Mouse (Mus musculus) midbrain, embryonic 14.5 days (tissue): ENCODE data around the gene Spaca6. TPM values are rescaled to one million over a fixed set of nuclear protein-coding genes. Genes with fewer than 3 reads are reported as not detected.

Source experiments
- ATAC-seq: fragments of 200-750 bp; cut with Nextera tagmentation; 2 replicates; pipeline ENCODE4 v1.8.0; 2017; ENCODE audit warnings: moderate number of reproducible peaks, moderate library complexity; ENCODE audit not compliant: low FRiP score, low TSS enrichment
- DNase-seq: peaks from one replicate; pipeline ENCODE4 v3.0.0-alpha.2; 2015
- H3K27ac ChIP-seq: fragments of 300-500 bp; sonication (generic); replicated peaks from 2 replicates; pipeline ENCODE4 v1.5.1; 2014; ENCODE audit warnings: mild to moderate bottlenecking, low read depth, low read length, moderate library complexity
- H3K27me3 ChIP-seq: fragments of 300-500 bp; sonication (generic); 2 replicates; pipeline ENCODE4 v1.6.1; 2014; ENCODE audit warnings: low read length, control low read depth, mixed read lengths; ENCODE audit not compliant: control insufficient read depth, insufficient read depth
- H3K36me3 ChIP-seq: fragments of 300-500 bp; sonication (generic); 2 replicates; pipeline ENCODE4 v1.6.1; 2014; ENCODE audit warnings: low read length, control low read depth; ENCODE audit not compliant: control insufficient read depth, insufficient read depth
- H3K4me1 ChIP-seq: fragments of 300-500 bp; sonication (generic); 2 replicates; pipeline ENCODE4 v1.6.1; 2014; ENCODE audit warnings: mild to moderate bottlenecking, antibody characterized with exemption, low read length, control low read depth; ENCODE audit not compliant: control insufficient read depth, insufficient read depth
- H3K4me2 ChIP-seq: fragments of 300-500 bp; sonication (generic); 2 replicates; pipeline ENCODE4 v1.6.1; 2014; ENCODE audit warnings: mild to moderate bottlenecking, low read length, moderate library complexity
- H3K4me3 ChIP-seq: fragments of 300-500 bp; sonication (generic); replicated peaks from 2 replicates; pipeline ENCODE4 v1.5.1; 2014; ENCODE audit warnings: low read depth, low read length
- H3K9ac ChIP-seq: fragments of 300-500 bp; sonication (generic); replicated peaks from 2 replicates; pipeline ENCODE4 v1.6.1; 2014; ENCODE audit warnings: mild to moderate bottlenecking, low read length, moderate library complexity
- H3K9me3 ChIP-seq: fragments of 300-500 bp; sonication (generic); 2 replicates; pipeline ENCODE4 v1.6.1; 2016; ENCODE audit warnings: low read length, control low read depth, mixed read lengths; ENCODE audit not compliant: control insufficient read depth
- WGBS: fragments of 180-500 bp; shearing (Covaris S2); extraction: QIAGEN DNeasy Blood & Tissue Kit; methylation state at CpG from one replicate; pipeline ENCODE4 v1.1.7; 2014; 5-methylcytosine and 5-hydroxymethylcytosine counted together
- polyA plus RNA-seq: library from polyadenylated mRNA; unstranded; fragments of >200 nt; fragmentation: Nextera tagmentation; extraction: Ambion mirVana; gene quantifications from 2 replicates; pipeline ENCODE4 v1.2.1, GENCODE M21; 2014

Spaca6 gene
- polyA plus RNA-seq, 1 experiment from 2014 or later = 18.5 TPM

GRCm38 (mm10) chr17:17856612-17857011 lies 29.7 kb downstream of the Spaca6 start:
- DNase-seq = no peak
- Histone ChIP-seq H3K27me3 (no peaks in the 10 kb centered on the region), H3K36me3 (no peaks in the 10 kb centered on the region), H3K4me3 (no peak overlapping the region), H3K27ac (no peak overlapping the region), H3K9me3 (no peaks in the 10 kb centered on the region), H3K4me1 (no peaks in the 10 kb centered on the region), H3K4me2 (no peak overlapping the region), H3K9ac (no peak overlapping the region)
- no peak for ATAC-seq
- WGBS = 86% methylated on average over 1 of the region's 1 CpGs

- H3K4me1 ChIP-seq = no peaks in the 10 kb centered on the region
- WGBS = 100% methylated on average over 1 of the region's 1 CpGs
- ATAC-seq = no peak
- no peaks in the 10 kb centered on the region for H3K27me3 ChIP-seq
- no peak for DNase-seq
- H3K4me2 ChIP-seq = no peak overlapping the region
- no peaks in the 10 kb centered on the region for H3K9me3 ChIP-seq
- no peak overlapping the region for H3K4me3 ChIP-seq
- H3K27ac ChIP-seq = no peak overlapping the region
- no peaks in the 10 kb centered on the region for H3K36me3 ChIP-seq
- H3K9ac ChIP-seq = no peak overlapping the region
Measured at GRCm38 (mm10) chr17:17857446-17857845, 30.5 kb downstream of the Spaca6 start.

- Histone ChIP-seq H3K27ac (no peak overlapping the region), H3K9ac (no peak overlapping the region), H3K4me2 (no peak overlapping the region), H3K4me3 (no peak overlapping the region), H3K9me3 (no peaks in the 10 kb centered on the region), H3K4me1 (no peaks in the 10 kb centered on the region), H3K27me3 (no peaks in the 10 kb centered on the region), H3K36me3 (no peaks in the 10 kb centered on the region)
- DNase-seq = no peak
- no peak for ATAC-seq
- WGBS = 88% methylated on average over 3 of the region's 3 CpGs
Measured at GRCm38 (mm10) chr17:17860110-17860509, 33.2 kb downstream of the Spaca6 start.

- no peaks in the 10 kb centered on the region for H3K9me3 ChIP-seq
- no peak for DNase-seq
- H3K4me2 ChIP-seq = no peak overlapping the region
- 76% methylated on average over 1 of the region's 1 CpGs for WGBS
- H3K4me1 ChIP-seq = no peaks in the 10 kb centered on the region
- no peak for ATAC-seq
- H3K9ac ChIP-seq = no peak overlapping the region
- no peaks in the 10 kb centered on the region for H3K27me3 ChIP-seq
- no peak overlapping the region for H3K27ac ChIP-seq
- no peaks in the 10 kb centered on the region for H3K36me3 ChIP-seq
- no peak overlapping the region for H3K4me3 ChIP-seq
Measured at GRCm38 (mm10) chr17:17862360-17862759, 35.4 kb downstream of the Spaca6 start.

GRCm38 (mm10) chr17:17865168-17865567 lies 38.2 kb downstream of the Spaca6 start:
- Histone ChIP-seq H3K27ac (no peak overlapping the region), H3K36me3 (no peaks in the 10 kb centered on the region), H3K4me2 (no peak overlapping the region), H3K27me3 (no peaks in the 10 kb centered on the region), H3K4me3 (no peak overlapping the region), H3K9me3 (no peaks in the 10 kb centered on the region), H3K9ac (no peak overlapping the region), H3K4me1 (no peaks in the 10 kb centered on the region)
- ATAC-seq (no peak), DNase-seq (no peak)
- 45% methylated on average over 2 of the region's 2 CpGs for WGBS

- DNase-seq (no peak), ATAC-seq (no peak)
- no peak overlapping the region for H3K4me3 ChIP-seq
- H3K4me1 ChIP-seq = no peaks in the 10 kb centered on the region
- H3K9me3 ChIP-seq = no peaks in the 10 kb centered on the region
- no peak overlapping the region for H3K9ac ChIP-seq
- 90% methylated on average over 11 of the region's 11 CpGs for WGBS
- no peak overlapping the region for H3K27ac ChIP-seq
- no peaks in the 10 kb centered on the region for H3K36me3 ChIP-seq
- no peak overlapping the region for H3K4me2 ChIP-seq
- no peaks in the 10 kb centered on the region for H3K27me3 ChIP-seq
Measured at GRCm38 (mm10) chr17:17866801-17867469, 40.0 kb downstream of the Spaca6 start.

GRCm38 (mm10) chr17:17870892-17871550 lies 44.1 kb downstream of the Spaca6 start:
- 86% methylated on average over 2 of the region's 2 CpGs for WGBS

DNA sequence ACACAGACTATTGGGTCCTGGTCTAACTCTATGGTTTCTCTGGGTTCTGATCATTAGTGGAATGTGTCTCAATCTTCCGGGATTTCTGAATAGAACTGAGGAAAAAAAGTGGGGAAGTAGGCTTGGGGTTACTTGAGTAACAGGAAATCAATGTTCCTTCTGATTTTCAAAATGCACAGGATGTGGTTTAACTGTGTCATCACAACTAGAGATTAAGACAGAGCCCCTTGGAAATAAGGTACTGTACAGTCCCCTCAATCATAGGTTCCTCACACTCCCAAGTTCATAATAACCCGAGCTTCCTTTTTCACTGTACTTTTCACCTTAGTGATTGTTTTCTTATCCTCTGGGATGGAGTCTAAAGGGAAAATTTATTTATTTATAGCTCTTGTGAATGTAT lies 44.7 kb downstream of the Spaca6 start:
- Histone ChIP-seq H3K9me3 (no peaks in the 10 kb centered on the region; the same call in 1 of the 2 replicates), H3K4me1 (no peaks in the 10 kb centered on the region), H3K4me2 (no peak overlapping the region), H3K27ac (no peak overlapping the region), H3K9ac (no peak overlapping the region), H3K4me3 (no peak overlapping the region), H3K27me3 (no peaks in the 10 kb centered on the region), H3K36me3 (no peaks in the 10 kb centered on the region)
- ATAC-seq (no peak), DNase-seq (no peak)
- WGBS = 89% methylated on average over 2 of the region's 2 CpGs

More at GRCm38 (mm10) chr17:17870892-17871550, 44.1 kb downstream of the Spaca6 start:
- no peak for DNase-seq
- Histone ChIP-seq H3K36me3 (no peaks in the 10 kb centered on the region), H3K9ac (no peak overlapping the region), H3K27ac (no peak overlapping the region), H3K27me3 (no peaks in the 10 kb centered on the region), H3K4me1 (no peaks in the 10 kb centered on the region), H3K4me2 (no peak overlapping the region), H3K4me3 (no peak overlapping the region), H3K9me3 (no peaks in the 10 kb centered on the region; the same call in 1 of the 2 replicates)
- ATAC-seq = no peak

GRCm38 (mm10) chr17:17879347-17879746 lies 52.4 kb downstream of the Spaca6 start:
- 89% methylated on average over 1 of the region's 1 CpGs for WGBS
- no peak for DNase-seq

More at GRCm38 (mm10) chr17:17879347-17879746, 52.4 kb downstream of the Spaca6 start:
- no peak overlapping the region for H3K27ac ChIP-seq
- ATAC-seq = no peak
- no peak overlapping the region for H3K4me3 ChIP-seq
- H3K9ac ChIP-seq = no peak overlapping the region
- no peak overlapping the region for H3K4me2 ChIP-seq
- no peaks in the 10 kb centered on the region for H3K27me3 ChIP-seq
- no peaks in the 10 kb centered on the region for H3K4me1 ChIP-seq
- no peaks in the 10 kb centered on the region for H3K9me3 ChIP-seq
- H3K36me3 ChIP-seq = no peaks in the 10 kb centered on the region
